Mouse (Mus musculus) liver, adult (tissue): ENCODE data around the gene Gba2.

ENCODE experiments used
- GATA4 ChIP-seq: IDR thresholded peaks from 2 replicates; pipeline ENCODE4 v1.6.1; 2014; ENCODE audit warnings: mild to moderate bottlenecking, low read length; ENCODE audit not compliant: insufficient replicate concordance

Gba2 gene

GRCm38 (mm10) chr4:43578376-43579204, at the start of gene Gba2, which contains the start of gene Rgp1:
Gba2 (minus strand) TSS chr4:43578873.
Rgp1 (plus strand) TSS chr4:43578715.
- peak; percentile 48; the same call in 1 of the 2 replicates for TF ChIP-seq GATA4

GRCm38 (mm10) chr4:43620146-43620778, 41.6 kb upstream of the Gba2 start:
- TF ChIP-seq GATA4, result peak; percentile 51; the same call in 1 of the 2 replicates

GRCm38 (mm10) chr4:43613060-43613730, 34.5 kb upstream of the Gba2 start:
- TF ChIP-seq GATA4, result no peak

GRCm38 (mm10) chr4:43612534-43612933, 33.9 kb upstream of the Gba2 start:
- TF ChIP-seq GATA4, result no peak

- no peak for TF ChIP-seq GATA4
These were observed 26.3 kb upstream of the Gba2 start for GRCm38 (mm10) chr4:43604751-43605685.

- TF ChIP-seq GATA4, result no peak
These were observed 25.4 kb upstream of the Gba2 start for GRCm38 (mm10) chr4:43604099-43604498.

- TF ChIP-seq GATA4, result no peak
These were observed 21.7 kb upstream of the Gba2 start for GRCm38 (mm10) chr4:43600195-43600934.

GRCm38 (mm10) chr4:43598650-43599380, 20.1 kb upstream of the Gba2 start:
- no peak for TF ChIP-seq GATA4

GRCm38 (mm10) chr4:43598200-43598599, 19.5 kb upstream of the Gba2 start:
- no peak for TF ChIP-seq GATA4

GRCm38 (mm10) chr4:43593453-43593852, 14.8 kb upstream of the Gba2 start:
- no peak for TF ChIP-seq GATA4

GRCm38 (mm10) chr4:43591961-43592360, 13.3 kb upstream of the Gba2 start:
- no peak for TF ChIP-seq GATA4

GRCm38 (mm10) chr4:43591543-43591942, 12.9 kb upstream of the Gba2 start:
- peak; percentile 89; the same call in 1 of the 2 replicates for TF ChIP-seq GATA4

- TF ChIP-seq GATA4, result peak; percentile 82; the same call in 1 of the 2 replicates
These were observed 9.0 kb upstream of the Gba2 start for GRCm38 (mm10) chr4:43587681-43588080.
